Mouse (Mus musculus): ENCODE measurements around the gene Msantd3.

The Msantd3 gene

GRCm38 (mm10) chr4:48539841-48540575 lies at the start of gene Msantd3:
Gene Msantd3, plus strand, starts transcription at chr4:48539935.
- no peak for DNase-seq (ENCODE audit: low spot score)

GRCm38 (mm10) chr4:48491290-48491743 lies 48.4 kb upstream of the Msantd3 start:
- DNase-seq (ENCODE audit: low spot score): no peak

GRCm38 (mm10) chr4:48492510-48492909 lies 47.2 kb upstream of the Msantd3 start:
- no peak for DNase-seq (ENCODE audit: low spot score)

- DNase-seq (ENCODE audit: low spot score): no peak
Observed at GRCm38 (mm10) chr4:48510861-48511260, 28.9 kb upstream of the Msantd3 start.

GRCm38 (mm10) chr4:48529559-48529958 lies 10.2 kb upstream of the Msantd3 start:
- DNase-seq (ENCODE audit: low spot score): no peak

GRCm38 (mm10) chr4:48531804-48532601 lies 7.7 kb upstream of the Msantd3 start:
- no peak for DNase-seq (ENCODE audit: low spot score)

GRCm38 (mm10) chr4:48536275-48536674 lies 3.5 kb upstream of the Msantd3 start:
- DNase-seq (ENCODE audit: low spot score): no peak

- DNase-seq (ENCODE audit: low spot score): no peak
Observed at GRCm38 (mm10) chr4:48537024-48537423, 2.7 kb upstream of the Msantd3 start.

GRCm38 (mm10) chr4:48538581-48538980 lies 1.2 kb upstream of the Msantd3 start:
- no peak for DNase-seq (ENCODE audit: low spot score)

GRCm38 (mm10) chr4:48540576-48541111 lies 909 bp downstream of the Msantd3 start:
- DNase-seq (ENCODE audit: low spot score): no peak

GRCm38 (mm10) chr4:48541526-48542250 lies 2.0 kb downstream of the Msantd3 start:
- DNase-seq (ENCODE audit: low spot score): no peak

GRCm38 (mm10) chr4:48542351-48542750 lies 2.6 kb downstream of the Msantd3 start:
- DNase-seq (ENCODE audit: low spot score): no peak

GRCm38 (mm10) chr4:48543071-48543865 lies 3.5 kb downstream of the Msantd3 start:
- DNase-seq (ENCODE audit: low spot score): no peak

- no peak for DNase-seq (ENCODE audit: low spot score)
Observed at GRCm38 (mm10) chr4:48544141-48544540, 4.4 kb downstream of the Msantd3 start.

GRCm38 (mm10) chr4:48545966-48546365 lies 6.2 kb downstream of the Msantd3 start:
- DNase-seq (ENCODE audit: low spot score): no peak

- DNase-seq (ENCODE audit: low spot score): no peak
Observed at GRCm38 (mm10) chr4:48546568-48547496, 7.1 kb downstream of the Msantd3 start.

GRCm38 (mm10) chr4:48548393-48549045 lies 8.8 kb downstream of the Msantd3 start:
- DNase-seq (ENCODE audit: low spot score): no peak

- DNase-seq (ENCODE audit: low spot score): no peak
Observed at GRCm38 (mm10) chr4:48549661-48550060, 9.9 kb downstream of the Msantd3 start.

- no peak for DNase-seq (ENCODE audit: low spot score)
Observed at GRCm38 (mm10) chr4:48552486-48553064, 12.8 kb downstream of the Msantd3 start.
